Mouse (Mus musculus) ES-Bruce4 (cell line): ENCODE data around the gene Krt18.

Source experiments
- CTCF ChIP-seq: IDR thresholded peaks from one replicate; pipeline ENCODE4 v1.8.1; 2011; ENCODE audit warnings: low read depth, low read length
- EP300 ChIP-seq: IDR thresholded peaks from 2 replicates; pipeline ENCODE4 v1.6.1; 2011; ENCODE audit warnings: low read depth, low read length; ENCODE audit not compliant: insufficient read depth
- POLR2A ChIP-seq: IDR thresholded peaks from one replicate; pipeline ENCODE4 v1.8.1; 2011; ENCODE audit warnings: low read length; ENCODE audit not compliant: insufficient read depth

DNA sequence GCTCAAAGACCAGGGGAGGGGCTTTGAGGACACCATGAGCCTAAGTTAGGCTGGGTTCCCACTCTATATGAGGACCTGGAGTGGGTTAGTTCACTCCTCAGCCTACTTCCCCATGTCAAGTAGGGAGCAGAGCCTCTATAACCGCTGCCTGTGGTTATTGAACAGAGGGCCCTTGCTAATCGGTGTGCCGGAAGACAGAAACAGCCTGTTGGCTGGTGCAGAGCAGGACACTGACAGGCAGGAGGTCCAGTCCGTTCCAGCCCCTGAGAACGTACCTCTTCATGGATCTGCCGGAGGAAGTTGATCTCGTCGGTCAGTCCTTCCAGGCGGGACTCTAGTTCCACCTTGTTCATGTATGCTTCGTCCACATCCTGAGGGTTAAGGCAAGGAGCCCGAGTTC lies 28.8 kb upstream of the Krt18 start:
- TF ChIP-seq POLR2A (no peak), CTCF (no peak), EP300 (no peak)
